Mouse (Mus musculus) small intestine, adult 2 months (tissue): ENCODE measurements around the gene Mn1.

Experiments used
- CTCF ChIP-seq: fragments of 200-500 bp; IDR thresholded peaks from 2 replicates; pipeline ENCODE4 v1.5.1; 2012; ENCODE audit warnings: low read depth, mild to moderate bottlenecking, control low read depth, inconsistent platforms, low read length, moderate library complexity, mixed read lengths; ENCODE audit not compliant: insufficient replicate concordance, insufficient read length; ENCODE audit errors: extremely low read depth
- POLR2A ChIP-seq: fragments of 200-500 bp; IDR thresholded peaks from 2 replicates; pipeline ENCODE4 v1.6.1; 2012; ENCODE audit warnings: low read depth, mild to moderate bottlenecking, control low read depth, inconsistent platforms, low read length, moderate library complexity

DNA sequence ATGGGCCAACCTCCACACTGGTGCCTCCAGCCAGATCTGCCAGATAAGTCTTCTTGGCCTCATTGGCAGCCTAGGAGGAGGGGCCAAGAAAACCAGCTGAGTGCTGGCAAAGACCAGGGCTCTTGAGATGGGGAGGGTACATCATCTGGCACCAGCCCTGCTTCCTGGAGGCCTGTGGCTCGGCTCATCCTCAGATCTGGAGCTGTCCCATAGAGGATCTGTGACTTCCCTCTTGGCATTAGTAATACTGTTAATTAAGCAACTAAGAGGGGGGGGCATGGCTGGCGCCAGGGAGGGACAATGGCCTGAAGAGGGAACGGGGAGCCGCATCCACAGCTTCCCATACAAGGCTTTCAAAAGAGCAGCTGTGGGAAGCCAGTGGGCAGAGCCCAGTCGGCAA, 58.6 kb downstream of the Mn1 start:
- no peak for TF ChIP-seq POLR2A
- no peak for TF ChIP-seq CTCF
